Mouse (Mus musculus): Measurements from ENCODE around the gene Olfr437. TPM values are rescaled to one million over a fixed set of nuclear protein-coding genes. Genes with fewer than 3 reads are reported as not detected.

Olfr437 gene
- polyA plus RNA-seq (2017; shearing (Covaris generic)): not detected

GRCm38 (mm10) chr6:43162982-43163381, at the start of gene Olfr437:
Gene Olfr437 (plus strand): TSS chr6:43163282.

GRCm38 (mm10) chr6:43146267-43146666, 16.8 kb upstream of the Olfr437 start, which contains the start of gene Olfr237-ps1:
Gene Olfr237-ps1 (plus strand): TSS chr6:43146567.

GRCm38 (mm10) chr6:43171840-43172239, 8.8 kb downstream of the Olfr437 start, which contains the start of gene Olfr13:
Gene Olfr13 (plus strand): TSS chr6:43172140.

GRCm38 (mm10) chr6:43196781-43197180, 33.7 kb downstream of the Olfr437 start, which contains the start of gene Olfr435:
Gene Olfr435 (plus strand): TSS chr6:43197146.

GRCm38 (mm10) chr6:43212873-43213272, 49.8 kb downstream of the Olfr437 start, which contains the start of gene Olfr434:
Gene Olfr434 (plus strand): TSS chr6:43213021.

Other genes with a start within 250 kb of the Olfr437 start
- not detected for gene Olfr446, start 241.9 kb upstream of the Olfr437 start, polyA plus RNA-seq (2017; shearing (Covaris generic))
- not detected for gene Olfr444, start 214.2 kb upstream of the Olfr437 start, polyA plus RNA-seq (2017; shearing (Covaris generic))
- not detected for gene Olfr441, start 56.9 kb upstream of the Olfr437 start, polyA plus RNA-seq (2017; shearing (Covaris generic))
- not detected for gene Olfr237-ps1, start 16.7 kb upstream of the Olfr437 start, polyA plus RNA-seq (2017; shearing (Covaris generic))
- not detected for gene Olfr13, start 8.9 kb downstream of the Olfr437 start, polyA plus RNA-seq (2017; shearing (Covaris generic))
- gene Olfr435, start 33.9 kb downstream of the Olfr437 start, polyA plus RNA-seq (2017; shearing (Covaris generic)): not detected
- not detected for gene Olfr434, start 49.7 kb downstream of the Olfr437 start, polyA plus RNA-seq (2017; shearing (Covaris generic))
- not detected for gene Olfr47, start 68.2 kb downstream of the Olfr437 start, polyA plus RNA-seq (2017; shearing (Covaris generic))
- gene Arhgef5, start 102.3 kb downstream of the Olfr437 start, polyA plus RNA-seq (2017; shearing (Covaris generic)): 10.0 TPM
- not detected for gene Nobox, start 146.3 kb downstream of the Olfr437 start, polyA plus RNA-seq (2017; shearing (Covaris generic))

All from inflammation-experienced regulatory T-cells, adult 16 weeks (primary cell).